Mouse (Mus musculus): ENCODE measurements at regions not wholly inside any gene's neighbourhood (a gene's known extent, or its start where the extent isn't known, plus 50 kb on each side); places are given as distances from the start of the nearest gene placed in this dataset.
"Not testable (repeated sequence)": the region's sequence is repeated elsewhere in the genome, so short reads cannot be mapped to it uniquely, and the experiment has no call there.

DNA sequence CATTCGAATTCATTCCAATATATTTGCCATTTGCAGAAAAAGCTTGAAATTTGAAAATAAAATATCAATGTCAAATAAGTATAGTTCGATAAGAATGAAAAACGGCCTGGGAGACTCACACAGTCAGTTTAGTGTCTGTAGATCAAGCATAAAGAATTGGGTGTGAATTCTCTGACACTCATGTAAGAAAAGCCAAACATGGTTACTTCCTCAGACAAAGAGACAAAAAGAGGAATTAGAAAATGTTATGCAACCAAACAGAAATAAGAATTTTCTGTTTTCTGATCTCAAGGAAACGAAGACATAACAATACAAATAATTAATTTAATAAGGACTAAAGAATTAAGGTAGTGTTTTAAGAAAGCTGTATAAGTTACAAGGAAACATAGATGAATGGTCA lies 113.7 kb upstream of the Egfr start:
- no peak for DNase-seq (ENCODE audit: low spot score in 2 of 2)

GRCm38 (mm10) chr11:16649599-16649998 lies 102.4 kb upstream of the Egfr start:
- no peak for DNase-seq (ENCODE audit: low spot score in 2 of 2)

GRCm38 (mm10) chr11:16663806-16664205 lies 88.2 kb upstream of the Egfr start:
- DNase-seq (ENCODE audit: low spot score in 2 of 2) = no peak

GRCm38 (mm10) chr11:16669453-16670251 lies 82.4 kb upstream of the Egfr start:
- peak; percentile 5 to 11 for DNase-seq (ENCODE audit: low spot score in 2 of 2)

DNA sequence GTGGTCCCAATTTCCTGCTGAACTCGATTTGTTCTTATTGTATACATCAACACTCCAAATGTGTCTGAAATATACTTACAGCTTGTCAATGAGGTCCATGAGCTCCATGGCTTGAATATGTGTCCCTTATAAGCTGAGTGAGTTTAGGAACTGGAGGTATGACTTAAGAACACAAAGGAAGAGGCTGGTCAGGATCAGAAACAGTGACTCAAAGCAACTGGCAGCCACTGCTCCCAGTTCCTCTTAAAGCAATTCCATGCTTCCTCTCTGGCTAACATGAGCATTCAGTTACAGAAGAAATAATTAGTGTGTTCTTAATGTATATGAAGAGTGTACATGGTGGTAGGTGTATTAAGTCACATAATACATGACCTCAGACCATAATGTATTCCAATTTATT lies 81.7 kb upstream of the Egfr start:
- DNase-seq (ENCODE audit: low spot score in 2 of 2) = no peak

GRCm38 (mm10) chr11:16675951-16676350 lies 76.1 kb upstream of the Egfr start:
- not testable (repeated sequence) for DNase-seq (ENCODE audit: low spot score in 2 of 2)

GRCm38 (mm10) chr11:16683538-16683937 lies 68.5 kb upstream of the Egfr start:
- DNase-seq (ENCODE audit: low spot score in 2 of 2) = no peak

GRCm38 (mm10) chr11:16695596-16695995 lies 56.4 kb upstream of the Egfr start:
- DNase-seq (ENCODE audit: low spot score in 2 of 2) = no peak

DNA sequence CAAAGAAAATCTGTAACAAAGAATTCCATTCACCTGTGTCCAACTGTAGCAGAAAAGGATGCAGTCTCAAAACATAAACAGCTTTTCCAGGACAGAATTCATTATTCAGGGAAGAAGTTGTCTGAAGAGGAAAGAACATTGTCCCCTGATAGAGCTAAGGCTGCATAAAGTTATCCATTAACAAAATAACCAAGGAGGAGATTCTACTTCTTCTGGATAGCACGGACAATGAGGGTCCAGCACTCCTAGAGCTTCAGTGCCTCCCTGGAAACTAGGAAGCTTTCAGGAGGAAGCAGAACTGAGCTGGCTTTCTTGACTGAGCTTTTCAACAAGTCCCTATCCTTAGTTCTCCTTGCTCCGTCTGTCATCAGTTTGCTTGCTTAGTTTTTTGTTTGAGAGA lies 55.2 kb upstream of the Egfr start:
- no peak for DNase-seq (ENCODE audit: low spot score in 2 of 2)

GRCm38 (mm10) chr11:16701826-16702225 lies 50.2 kb upstream of the Egfr start:
- no peak for DNase-seq (ENCODE audit: low spot score in 2 of 2)

Small RNAs in the stretch of these regions (microRNA-seq; reads per million reads assigned to microRNA genes)
- gene Gm24714 = 0 reads per million in 2 experiments

Data from layer of hippocampus, adult 8-10 months (tissue).